Comparison of ENCODE assay signal across 8 mouse cellular contexts in the genomic region with DNA sequence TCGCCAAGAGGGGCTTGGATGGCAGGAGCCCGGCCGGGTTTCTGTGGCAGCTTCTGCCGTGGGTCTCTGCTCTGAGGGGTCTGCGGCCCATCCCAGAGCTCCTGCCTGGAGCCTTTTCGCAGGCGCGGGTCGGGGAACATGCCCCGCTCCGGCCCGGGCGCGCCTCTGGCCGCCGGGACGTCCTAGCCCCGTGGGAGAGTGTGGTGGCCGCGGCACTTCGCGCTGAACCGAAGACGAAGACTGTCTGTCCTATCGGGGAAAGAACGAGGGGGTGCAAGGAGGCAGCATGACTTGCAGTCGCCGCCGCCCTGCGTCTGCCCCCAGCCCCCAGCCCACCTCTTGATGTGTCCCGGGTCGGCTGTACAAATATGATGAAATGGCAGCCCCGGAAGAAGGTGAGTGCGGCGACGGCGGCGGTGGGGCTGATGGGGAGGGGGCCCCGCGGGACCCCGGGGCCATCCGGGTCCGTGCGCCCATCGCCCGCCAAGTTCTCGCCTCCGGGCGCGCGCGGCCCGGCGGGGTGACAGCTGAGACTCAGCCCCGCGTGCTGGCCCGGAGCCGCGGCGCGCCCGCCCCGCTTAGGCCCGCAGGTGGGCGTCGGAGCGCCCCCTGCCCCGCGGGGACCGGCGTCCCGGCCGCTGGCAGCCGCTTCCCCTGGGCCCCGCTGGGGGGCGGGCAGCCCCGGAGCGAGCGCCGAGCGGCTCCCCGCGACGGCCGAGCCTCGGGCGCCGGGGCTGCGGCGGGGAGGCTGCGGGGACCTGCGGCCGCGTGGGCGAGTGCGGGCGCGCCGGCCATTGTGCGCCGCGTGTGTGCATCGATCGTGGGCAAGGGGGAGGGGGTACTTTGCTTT.
DNase-seq lines count a peak whose midpoint lies in the region; ATAC-seq and TF ChIP-seq lines count a peak whose summit lies in the region.

No protein-coding gene starts in this region.

- peak overlapping the region; percentile 60 for H3K9ac ChIP-seq in ES-E14 (ENCODE audit: insufficient read depth, low read depth, low read length, poor library complexity, severe bottlenecking)
- H3K9ac ChIP-seq in forebrain, embryonic 11.5 days (ENCODE audit: low read length) = peak overlapping the region; percentile 72

- peak overlapping the region; percentile 96 for H3K4me2 ChIP-seq in forebrain, embryonic 11.5 days (ENCODE audit: low read depth, low read length, severe bottlenecking)

- no peak overlapping the region for H3K27ac ChIP-seq in ES-E14 (ENCODE audit: insufficient read depth, low read depth, low read length, poor library complexity, severe bottlenecking)
- peak overlapping the region; percentile 57 for H3K27ac ChIP-seq in forebrain, embryonic 11.5 days (ENCODE audit: low read depth, low read length)

- WGBS in forebrain, embryonic 11.5 days = 1% methylated on average over 83 of the region's 104 CpGs

- in situ Hi-C loops in ES-E14 (cut with MboI; ENCODE audit: low sequenced_read_pairs in 2 of 2, unreplicated experiment in 2 of 2) = no loop called here

- H3K4me3 ChIP-seq in ES-E14 (ENCODE audit: insufficient read depth in 1 of 2, low read depth in 1 of 2, low read length in 2 of 2, poor library complexity in 1 of 2, severe bottlenecking in 1 of 2) = peak overlapping the region; percentile 77 to 88
- peak overlapping the region; percentile 64 for H3K4me3 ChIP-seq in forebrain, embryonic 11.5 days (ENCODE audit: low read depth, low read length)

- no peaks in the 10 kb centered on the region; the same call in 1 of the 2 replicates for H3K27me3 ChIP-seq in forebrain, embryonic 11.5 days (ENCODE audit: control insufficient read depth, insufficient read depth, low read length)

- intact Hi-C loops in heart, postnatal 10 days (cut with DNase I) = loop anchor here (5.0 kb wide), 1 partner anchor 142 kb away; a partner anchor contains a TSS

- peaks cover 0 to 4% of the 10 kb centered on the region in 2 experiments; a peak in 1 of 4 replicates for H3K4me1 ChIP-seq in ES-E14 (ENCODE audit: control insufficient read depth in 2 of 2, insufficient read depth in 2 of 2, low read length in 2 of 2, poor library complexity in 1 of 2)
- H3K4me1 ChIP-seq in forebrain, embryonic 11.5 days (replicated peaks; ENCODE audit: control insufficient read depth, insufficient read depth, low read length) = no peaks in the 10 kb centered on the region

- no peaks in the 10 kb centered on the region for H3K9me3 ChIP-seq in ES-E14 (ENCODE audit: control insufficient read depth, insufficient read depth, low read depth, low read length)
- H3K9me3 ChIP-seq in forebrain, embryonic 11.5 days (ENCODE audit: control insufficient read depth, low read length) = no peaks in the 10 kb centered on the region; the same call in 1 of the 2 replicates

- ATAC-seq in forebrain, embryonic 11.5 days (replicated peaks; ENCODE audit: low FRiP score) = peak; percentile 73

- no peak for DNase-seq in ES-E14 (ENCODE audit: low read depth, low spot score)
- DNase-seq in adrenal gland, postnatal 36 days = peak; percentile 48 to 75
- DNase-seq in forebrain, embryonic 11.5 days (ENCODE audit: low spot score) = peak; percentile 75
- peak; percentile 63 to 66 for DNase-seq in heart, postnatal 10 days
- DNase-seq in kidney, postnatal 4 days = peak; percentile 52 to 68
- peak; percentile 58 to 70 for DNase-seq in lung, postnatal 4 days
- DNase-seq in right cerebral cortex, postnatal 10 days (ENCODE audit: low spot score in 2 of 2) = peak; percentile 54 to 56
- DNase-seq in c-Kit-positive CD71-positive TER-119-positive erythroid progenitor cells, embryonic 14.5 days (ENCODE audit: low spot score) = no peak

- H3K36me3 ChIP-seq in ES-E14 (ENCODE audit: control insufficient read depth, insufficient read depth, low read length, poor library complexity, severe bottlenecking) = no peaks in the 10 kb centered on the region
- H3K36me3 ChIP-seq in forebrain, embryonic 11.5 days (ENCODE audit: control insufficient read depth, insufficient read depth, low read length) = no peaks in the 10 kb centered on the region; the same call in 1 of the 2 replicates

TF ChIP-seq in ES-E14, 5 proteins besides CTCF, POLR2A, EP300 and RAD21:
- TF ChIP-seq HCFC1 (IDR thresholded peaks at IDR 0.05; ENCODE audit: borderline replicate concordance, insufficient read depth, low read length) (no peak), MAFK (IDR thresholded peaks at IDR 0.05; ENCODE audit: insufficient read depth, low read depth, low read length) (0 out of 2 replicates have a peak, but pooled peaks have one; percentile 29), CHD2 (IDR thresholded peaks at IDR 0.05; ENCODE audit: low read depth, low read length) (no peak), ZNF384 (IDR thresholded peaks at IDR 0.05; ENCODE audit: low read depth, low read length) (no peak)

Comparison
In these comparisons a context has a peak if more than half of its experiments do, and no peak if none do; other contexts are left out.
1. DNase-seq: peak in adrenal gland, postnatal 36 days (2 of 2), forebrain, embryonic 11.5 days (single experiment), heart, postnatal 10 days (2 of 2), kidney, postnatal 4 days (2 of 2), lung, postnatal 4 days (2 of 2) and right cerebral cortex, postnatal 10 days (2 of 2); none in ES-E14 (single experiment) and c-Kit-positive CD71-positive TER-119-positive erythroid progenitor cells, embryonic 14.5 days (single experiment).